Mouse (Mus musculus): ENCODE measurements around the gene Zfp212. TPM values are rescaled to one million over a fixed set of nuclear protein-coding genes. Genes with fewer than 3 reads are reported as not detected.

Gene Zfp212
- polyA plus RNA-seq, 1 experiment from 2014 or later, result 14.4 TPM

GRCm38 (mm10) chr6:47904917-47905695, 15.2 kb upstream of the Zfp212 start:
- no peak overlapping the region for H3K4me2 ChIP-seq (ENCODE audit: low read length)
- no peak overlapping the region for H3K27ac ChIP-seq
- no peak overlapping the region for H3K4me3 ChIP-seq (replicated peaks; ENCODE audit: low read depth, low read length)
- no peaks in the 10 kb centered on the region for H3K27me3 ChIP-seq (ENCODE audit: insufficient read depth, low read length)
- no peak overlapping the region for H3K9ac ChIP-seq (ENCODE audit: low read depth, low read length)
- H3K9me3 ChIP-seq (replicated peaks; ENCODE audit: low read length), result no peaks in the 10 kb centered on the region
- TF ChIP-seq CTCF (IDR thresholded peaks at IDR 0.05; ENCODE audit: low read depth), result no peak
- no peaks in the 10 kb centered on the region for H3K4me1 ChIP-seq (replicated peaks; ENCODE audit: insufficient read depth, low read length)
- ATAC-seq (replicated peaks; ENCODE audit: low FRiP score, low read depth) (no peak; the same call in 1 of the 2 replicates), DNase-seq (ENCODE audit: low spot score) (no peak)
- peaks cover 41% of the 10 kb centered on the region for H3K36me3 ChIP-seq (ENCODE audit: insufficient read depth, low read length)
- WGBS, result 76% methylated on average over 44 of the region's 44 CpGs

GRCm38 (mm10) chr6:47906326-47906725, 13.9 kb upstream of the Zfp212 start:
- no peak overlapping the region for H3K4me2 ChIP-seq (ENCODE audit: low read length)
- no peak overlapping the region for H3K4me3 ChIP-seq (replicated peaks; ENCODE audit: low read depth, low read length)
- H3K9ac ChIP-seq (ENCODE audit: low read depth, low read length), result no peak overlapping the region
- no peaks in the 10 kb centered on the region for H3K27me3 ChIP-seq (ENCODE audit: insufficient read depth, low read length)
- no peak overlapping the region for H3K27ac ChIP-seq
- H3K4me1 ChIP-seq (replicated peaks; ENCODE audit: insufficient read depth, low read length), result no peaks in the 10 kb centered on the region
- DNase-seq (ENCODE audit: low spot score) (no peak), ATAC-seq (replicated peaks; ENCODE audit: low FRiP score, low read depth) (no peak)
- 96% methylated on average over 5 of the region's 5 CpGs for WGBS
- H3K9me3 ChIP-seq (replicated peaks; ENCODE audit: low read length), result no peaks in the 10 kb centered on the region
- peaks cover 41% of the 10 kb centered on the region for H3K36me3 ChIP-seq (ENCODE audit: insufficient read depth, low read length)
- no peak for TF ChIP-seq CTCF (IDR thresholded peaks at IDR 0.05; ENCODE audit: low read depth)

GRCm38 (mm10) chr6:47909007-47909406, 11.3 kb upstream of the Zfp212 start:
- Histone ChIP-seq H3K4me2 (ENCODE audit: low read length) (no peak overlapping the region), H3K9ac (ENCODE audit: low read depth, low read length) (no peak overlapping the region)
- 78% methylated on average over 1 of the region's 1 CpGs for WGBS

GRCm38 (mm10) chr6:47911650-47912049, 8.6 kb upstream of the Zfp212 start:
- ATAC-seq (replicated peaks; ENCODE audit: low FRiP score, low read depth) (no peak), DNase-seq (ENCODE audit: low spot score) (no peak)
- 0 out of 2 replicates have a peak, but pooled peaks cover 3% of the 10 kb centered on the region for H3K36me3 ChIP-seq (ENCODE audit: insufficient read depth, low read length)
- H3K4me2 ChIP-seq (ENCODE audit: low read length), result no peak overlapping the region
- no peaks in the 10 kb centered on the region for H3K27me3 ChIP-seq (ENCODE audit: insufficient read depth, low read length)
- H3K4me3 ChIP-seq (replicated peaks; ENCODE audit: low read depth, low read length), result no peak overlapping the region
- H3K9ac ChIP-seq (ENCODE audit: low read depth, low read length), result no peak overlapping the region
- no peaks in the 10 kb centered on the region for H3K9me3 ChIP-seq (replicated peaks; ENCODE audit: low read length)
- no peaks in the 10 kb centered on the region for H3K4me1 ChIP-seq (replicated peaks; ENCODE audit: insufficient read depth, low read length)
- H3K27ac ChIP-seq, result no peak overlapping the region
- 54% methylated on average over 1 of the region's 1 CpGs for WGBS
- TF ChIP-seq CTCF (IDR thresholded peaks at IDR 0.05; ENCODE audit: low read depth), result no peak

More at GRCm38 (mm10) chr6:47909007-47909406, 11.3 kb upstream of the Zfp212 start:
- H3K27ac ChIP-seq, result no peak overlapping the region
- H3K9me3 ChIP-seq (replicated peaks; ENCODE audit: low read length), result no peaks in the 10 kb centered on the region
- H3K4me1 ChIP-seq (replicated peaks; ENCODE audit: insufficient read depth, low read length), result no peaks in the 10 kb centered on the region
- H3K4me3 ChIP-seq (replicated peaks; ENCODE audit: low read depth, low read length), result no peak overlapping the region
- ATAC-seq (replicated peaks; ENCODE audit: low FRiP score, low read depth) (no peak), DNase-seq (ENCODE audit: low spot score) (no peak)
- no peaks in the 10 kb centered on the region for H3K27me3 ChIP-seq (ENCODE audit: insufficient read depth, low read length)
- H3K36me3 ChIP-seq (ENCODE audit: insufficient read depth, low read length), result peaks cover 29% of the 10 kb centered on the region
- TF ChIP-seq CTCF (IDR thresholded peaks at IDR 0.05; ENCODE audit: low read depth), result no peak

GRCm38 (mm10) chr6:47912991-47913390, 7.3 kb upstream of the Zfp212 start:
- DNase-seq (ENCODE audit: low spot score) (no peak), ATAC-seq (replicated peaks; ENCODE audit: low FRiP score, low read depth) (no peak; the same call in 1 of the 2 replicates)
- Histone ChIP-seq H3K4me3 (replicated peaks; ENCODE audit: low read depth, low read length) (no peak overlapping the region), H3K36me3 (ENCODE audit: insufficient read depth, low read length) (no peaks in the 10 kb centered on the region), H3K9ac (ENCODE audit: low read depth, low read length) (no peak overlapping the region), H3K9me3 (replicated peaks; ENCODE audit: low read length) (no peaks in the 10 kb centered on the region), H3K27ac (no peak overlapping the region), H3K4me1 (replicated peaks; ENCODE audit: insufficient read depth, low read length) (no peaks in the 10 kb centered on the region), H3K4me2 (ENCODE audit: low read length) (no peak overlapping the region), H3K27me3 (ENCODE audit: insufficient read depth, low read length) (no peaks in the 10 kb centered on the region)
- TF ChIP-seq CTCF (IDR thresholded peaks at IDR 0.05; ENCODE audit: low read depth), result no peak
- WGBS, result 51% methylated on average over 3 of the region's 3 CpGs

- H3K4me1 ChIP-seq (replicated peaks; ENCODE audit: insufficient read depth, low read length), result peaks cover 7% of the 10 kb centered on the region
- ATAC-seq (replicated peaks; ENCODE audit: low FRiP score, low read depth) (no peak), DNase-seq (ENCODE audit: low spot score) (no peak)
- H3K27me3 ChIP-seq (ENCODE audit: insufficient read depth, low read length), result no peaks in the 10 kb centered on the region
- WGBS, result 66% methylated on average over 5 of the region's 5 CpGs
- H3K9ac ChIP-seq (ENCODE audit: low read depth, low read length), result no peak overlapping the region
- H3K4me2 ChIP-seq (ENCODE audit: low read length), result no peak overlapping the region
- no peaks in the 10 kb centered on the region for H3K9me3 ChIP-seq (replicated peaks; ENCODE audit: low read length)
- TF ChIP-seq CTCF (IDR thresholded peaks at IDR 0.05; ENCODE audit: low read depth), result no peak
- no peak overlapping the region for H3K4me3 ChIP-seq (replicated peaks; ENCODE audit: low read depth, low read length)
- no peaks in the 10 kb centered on the region for H3K36me3 ChIP-seq (ENCODE audit: insufficient read depth, low read length)
- no peak overlapping the region for H3K27ac ChIP-seq
Observed at GRCm38 (mm10) chr6:47917051-47917450, 3.2 kb upstream of the Zfp212 start.
